Mouse (Mus musculus) thymus, postnatal 0 days (tissue): ENCODE data around the gene Cnot3. TPM values are rescaled to one million over a fixed set of nuclear protein-coding genes. Genes with fewer than 3 reads are reported as not detected.
"Not testable (repeated sequence)": the region's sequence is repeated elsewhere in the genome, so short reads cannot be mapped to it uniquely, and the experiment has no call there.

Experiments
- DNase-seq: peaks from one replicate; pipeline ENCODE4 v3.0.0-alpha.2; 2015; ENCODE audit warnings: low spot score
- microRNA-seq: library from miRNA; unstranded; fragments of <30 nt; microRNA quantifications from one replicate; pipeline ENCODE4, GENCODE M21; 2016; ENCODE audit warnings: borderline number of aligned reads
- polyA plus RNA-seq: library from polyadenylated mRNA; unstranded; fragments of >200 nt; fragmentation: Nextera tagmentation; extraction: Ambion mirVana; gene quantifications from 2 replicates; pipeline ENCODE4 v1.2.1, GENCODE M21; 2015

The Cnot3 gene
- polyA plus RNA-seq, 1 experiment from 2014 or later, result 42.6 TPM

- DNase-seq, result peak; percentile 72
Measured at GRCm38 (mm10) chr7:3694076-3694948, 49.2 kb downstream of the Cnot3 start.

GRCm38 (mm10) chr7:3694949-3695305 is 49.9 kb downstream of the Cnot3 start:
- not testable (repeated sequence) for DNase-seq

GRCm38 (mm10) chr7:3698471-3698870 is 53.4 kb downstream of the Cnot3 start:
- no peak for DNase-seq

- no peak for DNase-seq
Measured at GRCm38 (mm10) chr7:3703148-3703878, 58.2 kb downstream of the Cnot3 start.

- peak; percentile 97 for DNase-seq
Measured at GRCm38 (mm10) chr7:3703879-3704441, 58.9 kb downstream of the Cnot3 start, which contains the start of gene Rps9. Rps9 (plus strand) TSS chr7:3703993.

- no peak for DNase-seq
Measured at GRCm38 (mm10) chr7:3704475-3704874, 59.4 kb downstream of the Cnot3 start.

- DNase-seq, result peak; percentile 9
Measured at GRCm38 (mm10) chr7:3705461-3705860, 60.4 kb downstream of the Cnot3 start.

- no peak for DNase-seq
Measured at GRCm38 (mm10) chr7:3705911-3706310, 60.8 kb downstream of the Cnot3 start.

- no peak for DNase-seq
Measured at GRCm38 (mm10) chr7:3706343-3706934, 61.4 kb downstream of the Cnot3 start.

GRCm38 (mm10) chr7:3707027-3707426 is 62.0 kb downstream of the Cnot3 start:
- no peak for DNase-seq

GRCm38 (mm10) chr7:3707568-3708413 is 62.7 kb downstream of the Cnot3 start:
- DNase-seq, result no peak

- DNase-seq, result not testable (repeated sequence)
Measured at GRCm38 (mm10) chr7:3708447-3708980, 63.4 kb downstream of the Cnot3 start.

- no peak for DNase-seq
Measured at GRCm38 (mm10) chr7:3709000-3709399, 63.9 kb downstream of the Cnot3 start.

Small RNAs within 50 kb of the gene (microRNA-seq; reads per million reads assigned to microRNA genes)
- 6.7 reads per million, percentile 11 among the genes with 10 or more reads in this experiment for gene Mir3572

Other genes starting within 250 kb of the Cnot3 start
- gene Cacng6, start 221.1 kb upstream of the Cnot3 start, polyA plus RNA-seq, result 0.13 and 0.26 TPM in 2 replicates
- gene Tarm1, start 142.6 kb upstream of the Cnot3 start, polyA plus RNA-seq, result 0.21 and 0.39 TPM in 2 replicates
- 0.09 TPM in 1 of 2 replicates, not detected in the other for gene Oscar, start 29.1 kb upstream of the Cnot3 start, polyA plus RNA-seq
- gene Ndufa3, start 27.9 kb upstream of the Cnot3 start, polyA plus RNA-seq, result 523 and 568 TPM in 2 replicates
- gene Tfpt, start 15.3 kb upstream of the Cnot3 start, polyA plus RNA-seq, result 20.8 and 28.9 TPM in 2 replicates
- gene Prpf31, start 15.3 kb upstream of the Cnot3 start, polyA plus RNA-seq, result 88.2 and 93.1 TPM in 2 replicates
- 20.7 and 22.9 TPM in 2 replicates for gene Leng1, start 20.6 kb downstream of the Cnot3 start, polyA plus RNA-seq
- 12.5 TPM in 2 replicates for gene Tmc4, start 32.3 kb downstream of the Cnot3 start, polyA plus RNA-seq
- 67.5 and 70.1 TPM in 2 replicates for gene Tsen34, start 47.6 kb downstream of the Cnot3 start, polyA plus RNA-seq
- gene Mboat7, start 48.3 kb downstream of the Cnot3 start, polyA plus RNA-seq, result 36.0 and 40.1 TPM in 2 replicates
- gene Rps9, start 58.7 kb downstream of the Cnot3 start, polyA plus RNA-seq, result 2,079 and 2,116 TPM in 2 replicates
- 2.5 TPM in 2 replicates for gene Pirb, start 75.1 kb downstream of the Cnot3 start, polyA plus RNA-seq
- gene Gm15448, start 180.4 kb downstream of the Cnot3 start, polyA plus RNA-seq, result 0.06 TPM in 1 of 2 replicates, not detected in the other
- gene Pira2, start 199.8 kb downstream of the Cnot3 start, polyA plus RNA-seq, result 0.45 and 0.51 TPM in 2 replicates